Mouse (Mus musculus): ENCODE data around the gene Themis3. TPM values are rescaled to one million over a fixed set of nuclear protein-coding genes. Genes with fewer than 3 reads are reported as not detected.

Gene Themis3
- under 1 TPM in 1 of 2 experiments, not detected in 1; 0.11 TPM for total RNA-seq (2021)
- long read RNA-seq, experiment 1: 0 reads
- long read RNA-seq, experiment 2: 0 reads

DNA sequence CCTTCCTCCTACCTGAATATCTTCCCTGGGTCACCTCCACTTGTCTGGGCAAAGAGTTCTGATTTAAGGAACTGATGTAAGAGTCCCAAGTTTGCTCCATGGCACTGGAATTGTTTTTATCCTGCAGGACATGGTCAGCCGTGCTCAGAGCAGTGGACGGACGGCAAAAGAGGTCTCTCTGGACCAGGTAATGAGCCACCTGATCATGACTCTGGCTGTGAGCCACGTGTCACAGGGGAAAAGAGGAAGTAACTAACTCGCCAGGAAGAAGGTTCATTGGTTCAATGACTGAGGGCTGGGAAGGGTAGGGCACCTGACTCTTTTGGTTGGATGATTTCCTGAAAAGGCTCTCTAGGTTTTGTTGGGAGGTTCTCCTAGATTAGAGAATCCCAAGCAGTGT, at the start of gene Themis3:
Gene Themis3, minus strand, starts transcription at position 187 of the 400 bp plus-strand sequence.
- DNase-seq (ENCODE audit: low spot score in 2 of 2): no peak

DNA sequence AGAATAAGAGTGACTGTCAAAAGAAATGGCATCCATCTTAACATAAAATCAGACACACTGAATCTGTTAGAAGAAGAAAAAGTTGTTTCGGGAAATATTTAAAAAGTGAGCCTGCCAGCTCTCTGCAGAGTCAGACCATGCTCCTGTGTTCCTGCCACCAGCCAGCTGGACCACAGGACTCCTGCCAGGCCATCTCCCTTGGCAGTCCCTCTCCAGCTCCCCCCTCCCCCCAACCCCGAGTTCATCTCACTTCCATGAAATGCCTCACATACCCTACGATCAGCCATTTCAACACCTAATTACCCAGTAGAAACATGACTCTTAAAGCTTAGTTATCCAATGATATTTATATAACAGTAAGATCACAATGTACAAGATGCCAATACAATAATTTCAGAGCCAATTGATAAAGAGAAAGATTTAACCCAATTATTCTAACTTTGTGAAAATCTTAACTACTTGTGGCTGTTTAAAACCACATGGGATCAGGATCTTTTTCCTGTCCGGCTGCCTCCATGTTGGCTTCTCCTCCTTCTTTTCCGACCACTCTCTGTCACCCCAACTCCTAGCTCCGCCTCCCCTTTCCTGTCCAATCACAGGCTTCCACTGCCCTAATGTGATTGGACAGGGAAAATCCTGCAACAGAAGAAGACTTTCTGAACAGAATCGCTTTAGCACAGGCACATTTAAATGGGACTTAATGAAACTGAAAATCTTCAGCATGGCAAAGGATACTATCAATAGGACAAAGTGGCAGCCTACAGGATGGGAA, 43.7 kb upstream of the Themis3 start:
- DNase-seq (ENCODE audit: low spot score in 2 of 2): no peak

DNA sequence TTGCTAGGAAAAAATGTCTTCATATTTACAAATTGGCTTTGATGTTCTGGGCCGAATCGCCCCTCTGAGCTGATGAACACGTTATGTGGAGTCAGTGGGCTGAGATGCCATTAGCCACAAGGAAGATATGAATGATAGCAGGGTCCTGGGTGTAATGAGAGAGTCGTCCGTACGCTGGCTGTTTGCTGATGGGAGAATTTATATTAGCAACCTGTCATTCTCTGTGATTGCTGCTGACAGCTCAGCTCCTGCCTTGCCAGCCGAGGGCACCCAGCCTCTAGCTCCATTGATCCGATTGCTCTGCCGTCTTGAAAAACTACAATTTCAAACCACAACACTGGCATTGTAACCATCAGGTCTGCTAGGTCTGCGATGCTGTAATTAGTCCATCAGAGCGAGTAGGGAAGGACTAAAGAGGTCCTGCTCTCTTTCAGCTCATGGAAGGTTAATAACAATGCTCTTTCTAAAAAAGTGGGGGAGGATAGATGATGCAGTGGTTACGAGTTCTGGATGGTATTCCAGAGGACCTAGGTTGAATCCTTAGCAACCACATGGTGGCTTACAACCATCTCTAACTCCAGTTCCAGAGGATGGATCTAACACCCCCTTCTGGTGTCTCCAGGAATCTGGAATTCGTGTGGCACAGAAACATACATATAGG, 25.7 kb upstream of the Themis3 start:
- DNase-seq (ENCODE audit: low spot score in 2 of 2): no peak

DNA sequence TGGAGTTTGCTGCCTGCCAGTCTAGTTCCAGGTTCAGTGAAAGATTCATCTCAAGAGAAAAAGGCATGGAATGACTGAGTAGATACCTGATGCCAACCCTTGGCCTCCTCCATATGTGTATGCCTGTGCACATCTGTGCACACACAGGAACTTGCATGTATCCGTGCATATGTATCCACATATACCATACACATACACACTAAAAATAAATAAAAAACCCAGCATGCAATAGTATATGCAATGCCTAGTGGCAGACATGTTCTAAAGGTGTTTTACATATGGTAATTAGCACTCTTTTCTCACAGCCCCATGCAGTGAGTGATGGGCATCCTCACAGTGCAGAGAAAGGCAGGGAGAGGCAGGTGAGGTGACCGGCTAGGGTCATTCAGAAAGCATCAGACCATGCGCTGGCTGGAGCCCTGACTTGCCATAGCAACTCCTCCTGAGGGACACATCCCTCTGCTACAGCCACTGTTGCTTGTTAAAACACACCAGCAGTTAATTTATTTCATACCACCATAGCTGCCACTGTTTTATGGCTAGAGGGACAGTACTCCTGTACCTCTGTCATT, 24.9 kb upstream of the Themis3 start:
- DNase-seq (ENCODE audit: low spot score in 2 of 2): no peak

DNA sequence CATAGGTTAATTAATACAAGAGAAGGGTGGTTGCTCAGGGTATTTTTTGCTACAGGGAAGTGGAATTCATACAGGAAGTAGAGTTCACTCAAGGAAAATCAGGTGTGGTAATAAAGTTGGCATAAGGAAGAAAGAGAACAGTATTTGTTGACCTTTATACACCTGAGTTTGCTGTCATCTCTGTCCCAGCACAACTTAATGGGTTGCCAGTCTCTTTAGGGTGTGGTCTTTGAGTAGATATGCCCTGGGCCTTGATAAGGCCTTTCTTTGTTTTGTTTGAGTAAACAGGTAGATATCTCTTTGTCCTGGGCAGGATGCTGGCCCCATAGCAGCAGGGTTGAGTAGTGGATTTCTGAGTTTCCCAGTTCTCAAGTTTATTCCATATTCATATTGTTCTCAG, 15.6 kb upstream of the Themis3 start:
- DNase-seq (ENCODE audit: low spot score in 2 of 2): no peak

DNA sequence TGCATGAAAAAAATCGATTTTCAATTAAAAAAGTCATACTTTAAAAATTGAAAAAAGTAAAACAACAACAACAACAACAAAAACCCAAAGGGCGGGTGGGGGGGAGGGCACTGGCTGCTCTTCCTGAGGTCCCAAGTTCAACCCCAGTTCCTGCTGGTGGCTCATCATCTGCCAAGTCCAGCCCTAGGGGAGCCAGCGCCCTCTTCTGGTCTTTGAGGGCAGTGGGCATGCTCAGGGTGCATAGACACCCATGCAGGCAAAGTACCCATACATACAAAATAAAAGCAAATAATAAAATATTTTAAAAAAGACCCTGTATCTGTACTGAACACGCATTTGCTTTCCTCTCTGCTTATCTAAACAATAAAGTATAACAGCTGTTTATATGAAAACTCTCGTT, 10.5 kb upstream of the Themis3 start:
- no peak for DNase-seq (ENCODE audit: low spot score in 2 of 2)

DNA sequence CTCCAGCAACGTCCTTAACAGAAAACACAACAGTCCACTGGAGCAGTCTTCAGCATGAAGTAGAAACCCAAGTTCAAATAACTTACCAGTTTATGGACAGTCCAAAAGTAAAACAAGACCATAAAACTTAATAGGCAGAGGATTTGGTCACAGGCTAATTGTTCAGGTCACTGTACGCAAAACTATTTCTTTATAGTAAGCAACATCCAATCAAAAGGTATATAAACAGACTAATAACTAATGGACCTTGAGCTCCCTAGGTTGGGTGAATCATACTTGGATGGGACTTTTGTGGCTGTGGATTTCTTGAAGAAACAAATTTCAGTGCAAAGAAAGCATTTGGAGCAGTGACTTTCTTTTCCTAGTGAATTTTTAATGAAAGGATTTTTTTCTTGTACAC, 6.8 kb upstream of the Themis3 start:
- no peak for DNase-seq (ENCODE audit: low spot score in 2 of 2)

DNA sequence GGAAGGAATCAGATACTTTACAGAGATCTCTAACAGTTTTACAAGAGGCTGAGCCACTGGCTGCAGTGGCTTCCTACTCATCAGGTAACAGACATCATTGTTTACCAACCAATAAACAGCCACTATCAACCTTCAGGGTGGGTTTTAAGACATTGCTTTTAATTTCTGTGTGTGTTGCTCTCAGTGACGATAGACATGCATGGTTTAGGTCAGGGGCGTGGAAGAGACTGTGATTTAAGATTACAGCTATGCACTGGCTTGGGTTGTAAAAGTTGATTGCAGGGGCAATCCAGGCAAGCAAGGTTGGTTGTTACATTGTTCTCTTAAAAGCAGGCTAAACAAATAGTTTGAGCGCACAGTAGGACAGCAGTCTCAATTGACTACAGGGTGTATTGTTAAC, 1.4 kb upstream of the Themis3 start:
- DNase-seq (ENCODE audit: low spot score in 2 of 2): no peak

DNA sequence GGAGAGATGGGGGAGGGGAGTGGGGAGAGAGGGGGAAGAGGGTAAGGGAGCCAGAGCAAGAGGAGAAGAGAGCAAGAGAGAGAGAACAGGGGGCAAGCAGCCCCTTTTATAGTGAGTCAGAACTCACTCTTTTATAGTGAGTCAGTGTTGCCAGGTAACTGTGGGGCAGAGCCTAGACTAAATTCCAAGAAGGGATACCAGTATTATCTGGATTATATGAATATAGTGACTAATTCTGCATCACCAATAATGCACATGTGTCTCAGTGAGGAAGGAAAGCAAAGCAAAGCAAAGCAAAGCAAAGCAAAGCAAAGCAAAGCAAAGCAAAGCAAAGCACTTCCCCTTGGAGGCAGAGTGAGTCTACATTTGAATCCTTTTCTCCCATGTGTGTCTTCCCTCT, 835 bp upstream of the Themis3 start:
- DNase-seq (ENCODE audit: low spot score in 2 of 2): no peak

DNA sequence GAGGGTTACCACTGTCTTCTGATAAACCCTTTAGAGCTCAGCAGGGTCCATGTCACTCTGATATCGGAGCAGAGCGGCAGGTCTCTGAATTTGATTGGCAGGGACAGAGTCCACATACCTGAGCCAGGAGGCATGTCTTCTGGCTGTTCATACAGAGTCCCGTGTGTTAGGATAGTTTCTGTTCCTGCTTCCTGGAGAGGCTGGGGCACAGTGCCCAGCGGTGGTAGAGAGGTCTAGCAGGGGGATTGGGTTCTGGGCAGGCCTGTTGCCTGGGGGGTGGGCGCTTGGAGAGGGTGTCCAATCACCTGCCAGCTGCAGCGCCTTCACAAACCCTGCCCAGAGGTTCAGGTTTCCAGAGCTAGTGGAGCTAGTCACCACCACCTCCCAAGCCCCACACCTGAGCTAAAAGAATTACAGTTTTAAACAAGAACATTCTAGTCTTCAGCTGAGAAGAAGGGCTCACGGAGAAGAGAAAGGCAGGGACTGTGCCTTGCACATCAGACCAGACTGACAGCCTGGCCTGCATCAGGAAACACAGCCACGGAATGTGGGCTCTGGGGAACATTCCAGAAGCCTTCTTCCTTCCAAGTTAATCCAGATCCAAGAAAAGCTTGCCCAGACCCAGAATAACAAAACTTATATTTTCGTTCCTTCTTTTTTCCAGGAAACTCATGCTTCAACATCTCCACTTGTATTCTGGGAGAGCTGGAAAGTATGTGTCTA, 3.9 kb downstream of the Themis3 start:
- DNase-seq (ENCODE audit: low spot score in 2 of 2): no peak

DNA sequence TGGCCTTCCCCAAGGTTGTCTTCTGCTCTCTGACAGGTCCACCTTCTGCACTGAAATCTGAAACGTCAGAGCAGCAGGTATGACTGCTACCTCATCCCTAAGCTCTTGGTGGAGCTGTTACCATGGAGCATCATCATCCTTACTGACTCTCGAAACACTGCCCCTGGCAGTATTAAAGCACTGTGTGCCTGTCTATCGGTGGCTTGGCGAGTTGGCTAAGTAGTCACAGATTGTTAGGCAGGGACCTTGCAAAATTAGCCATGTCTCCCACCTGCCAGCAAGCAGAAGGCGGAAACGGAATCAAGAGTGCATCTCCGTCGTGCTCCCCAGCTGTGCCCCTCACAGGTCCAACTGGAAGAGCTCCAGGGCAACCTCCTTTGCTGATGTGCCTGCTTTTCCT, 4.6 kb downstream of the Themis3 start:
- DNase-seq (ENCODE audit: low spot score in 2 of 2): no peak

DNA sequence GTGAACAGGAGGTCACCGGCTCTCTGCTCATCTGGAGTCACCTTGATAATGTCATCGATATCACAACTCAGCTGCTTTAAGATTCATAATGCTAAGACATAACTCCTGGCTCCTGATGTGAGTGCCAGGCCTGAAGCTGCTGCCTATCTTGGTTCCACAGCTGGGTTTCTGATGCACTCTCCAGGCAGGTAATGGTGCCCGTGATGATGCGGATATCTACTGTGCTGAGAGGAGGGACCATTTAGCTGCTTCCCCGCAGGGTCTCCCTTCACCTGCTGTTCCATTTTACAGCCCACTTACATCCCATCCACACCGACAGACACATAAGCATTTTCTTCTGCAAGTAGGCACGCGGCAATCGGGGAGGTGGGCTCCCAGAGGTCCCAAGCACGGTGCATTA, 7.7 kb downstream of the Themis3 start:
- no peak for DNase-seq (ENCODE audit: low spot score in 2 of 2)

DNA sequence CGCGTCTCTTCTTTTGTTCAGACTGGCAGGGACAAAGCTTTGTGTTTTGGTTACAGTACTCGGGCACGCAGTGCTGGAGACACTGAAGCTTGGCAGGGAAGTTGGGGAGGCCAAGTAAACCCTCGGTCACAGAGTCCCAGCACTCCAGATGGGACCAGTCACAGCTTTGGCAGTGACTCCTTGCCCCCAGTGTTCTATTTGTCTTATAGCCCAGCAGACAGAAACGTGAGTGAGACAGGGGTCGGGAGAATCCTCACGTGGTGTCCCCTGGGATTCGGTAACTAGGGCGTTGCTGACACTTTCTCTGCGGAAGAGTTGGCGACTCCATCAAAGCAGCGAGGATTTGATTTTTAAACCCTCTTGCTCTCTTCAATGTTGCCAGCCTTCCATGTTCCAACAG, 8.3 kb downstream of the Themis3 start:
- no peak for DNase-seq (ENCODE audit: low spot score in 2 of 2)

DNA sequence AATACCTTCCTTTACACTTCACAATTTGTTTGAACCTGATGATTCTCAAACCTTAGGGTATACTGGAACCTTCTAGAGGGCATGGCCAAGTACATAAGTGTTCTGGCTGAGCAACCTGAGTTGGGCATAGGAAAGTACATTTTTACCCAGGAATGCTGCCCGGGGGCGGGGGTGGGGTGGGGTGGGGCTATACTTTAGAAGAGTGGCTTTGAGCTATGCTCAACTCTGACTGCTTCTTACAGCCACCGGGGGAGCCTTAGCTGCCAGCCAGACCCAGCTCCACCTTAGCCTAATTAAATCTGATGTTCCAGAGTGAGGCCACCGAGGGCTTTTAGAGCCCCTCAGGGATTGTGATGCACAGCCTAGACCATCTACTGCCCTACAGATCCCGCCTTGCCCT, 13.4 kb downstream of the Themis3 start:
- no peak for DNase-seq (ENCODE audit: low spot score in 2 of 2)

DNA sequence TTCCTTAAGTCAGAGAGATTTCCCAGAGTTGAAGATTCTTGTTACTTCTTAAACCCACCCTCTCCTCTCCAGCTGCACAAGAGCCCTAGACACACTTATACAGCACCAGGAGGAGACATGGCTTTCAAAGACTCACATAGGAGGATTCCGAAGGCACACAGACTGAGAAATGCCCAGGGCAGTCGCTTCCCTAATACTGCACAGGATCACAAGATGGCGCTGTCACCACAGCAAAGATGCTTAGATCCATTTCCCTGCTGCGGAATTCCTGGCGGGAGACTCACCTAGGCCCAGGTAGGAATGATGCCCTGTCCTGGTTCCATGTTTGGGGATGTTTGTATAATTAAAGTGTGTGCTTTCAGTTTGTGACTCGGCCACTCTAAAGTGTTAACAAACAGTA, 16.4 kb downstream of the Themis3 start:
- DNase-seq (ENCODE audit: low spot score in 2 of 2): no peak

DNA sequence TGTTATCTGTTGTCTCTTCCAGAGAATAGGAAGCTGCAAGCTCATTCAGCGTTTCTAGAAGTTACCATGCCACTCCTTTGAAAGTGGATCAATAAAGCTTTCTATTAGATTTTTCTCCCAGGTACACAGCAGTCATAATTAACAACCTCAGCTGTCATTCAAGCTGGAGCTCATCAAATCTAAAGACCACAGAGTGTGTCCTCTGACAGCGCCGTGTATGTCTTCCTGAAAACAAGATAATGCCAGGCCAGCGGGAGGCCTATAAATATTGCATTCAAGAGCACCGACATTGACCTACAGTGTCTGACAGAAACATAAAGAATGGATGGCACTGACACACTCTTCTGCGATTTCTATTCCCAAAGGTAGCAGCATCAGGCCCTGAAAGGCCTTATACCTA, 16.9 kb downstream of the Themis3 start:
- no peak for DNase-seq (ENCODE audit: low spot score in 2 of 2)

DNA sequence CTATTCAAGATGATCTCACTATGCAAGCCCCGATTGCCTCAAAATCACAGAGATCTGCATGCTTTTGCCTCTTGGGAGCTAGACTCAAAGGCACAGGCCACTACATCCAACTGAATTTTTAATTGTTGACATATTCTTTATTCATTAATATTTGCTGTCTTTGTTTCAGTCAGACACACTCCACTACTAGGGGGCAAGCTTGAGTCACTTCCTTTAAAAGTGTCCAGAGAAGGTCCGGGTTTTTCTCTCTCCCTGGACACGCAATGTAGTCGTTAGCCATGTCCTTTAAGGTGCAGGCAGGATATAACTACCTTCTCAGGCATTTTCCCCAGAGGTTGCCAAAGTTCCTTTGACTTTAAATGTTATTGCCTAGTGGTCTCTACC, 21.8 kb downstream of the Themis3 start:
- no peak for DNase-seq (ENCODE audit: low spot score in 2 of 2)

DNA sequence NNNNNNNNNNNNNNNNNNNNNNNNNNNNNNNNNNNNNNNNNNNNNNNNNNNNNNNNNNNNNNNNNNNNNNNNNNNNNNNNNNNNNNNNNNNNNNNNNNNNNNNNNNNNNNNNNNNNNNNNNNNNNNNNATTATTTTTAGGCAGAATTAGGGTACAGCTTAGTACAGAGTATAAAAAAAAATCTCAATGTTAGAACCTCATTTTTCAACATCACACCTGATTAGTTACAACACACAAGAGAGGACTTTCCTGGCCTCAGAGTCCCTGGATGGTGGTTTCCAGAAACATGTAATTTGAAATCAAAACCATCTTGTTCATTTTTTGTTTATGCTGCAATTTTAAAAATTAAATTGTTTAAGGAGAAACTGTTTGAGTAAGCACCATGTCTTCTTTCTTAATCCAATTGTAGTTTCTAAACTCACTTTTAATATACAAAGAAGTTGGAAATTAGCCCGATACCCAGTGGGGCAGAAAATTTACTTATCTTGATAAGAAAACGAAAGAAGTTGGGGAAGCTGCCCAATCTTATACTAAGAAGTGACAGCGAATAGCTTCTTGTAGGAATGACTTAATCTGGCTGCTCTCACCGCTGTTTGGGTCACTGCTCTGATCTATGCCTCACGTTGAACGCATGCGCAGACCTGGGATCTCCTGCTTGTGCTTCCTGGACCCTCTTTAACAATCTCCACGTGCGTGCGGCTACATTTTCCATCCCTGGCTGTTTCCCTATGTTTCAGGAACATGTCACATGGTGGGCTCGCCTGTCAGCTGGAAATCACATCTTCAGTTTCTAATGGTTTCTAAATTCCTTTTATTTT, 22.4 kb downstream of the Themis3 start:
- no peak for DNase-seq (ENCODE audit: low spot score in 2 of 2)

DNA sequence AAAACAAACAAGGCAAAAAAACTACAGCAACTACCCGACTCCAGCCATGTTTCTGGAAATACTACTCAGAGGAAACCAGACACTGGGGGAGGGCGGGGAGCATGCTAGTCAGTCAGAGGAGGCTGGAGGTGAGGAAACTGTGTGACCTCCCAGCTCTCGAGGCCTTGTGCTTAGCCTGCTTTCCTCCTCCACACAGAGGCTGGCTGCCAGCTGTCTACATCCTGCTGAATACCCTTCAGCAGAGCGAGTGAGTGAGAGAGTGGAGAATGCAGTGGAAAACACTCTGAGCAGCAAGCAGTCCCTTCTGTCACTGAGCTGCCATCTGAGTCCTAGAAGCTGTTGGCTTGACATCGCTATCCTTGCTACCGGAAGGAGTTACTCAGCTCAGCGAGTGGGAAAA, 30.2 kb downstream of the Themis3 start:
- DNase-seq (ENCODE audit: low spot score in 2 of 2): no peak

DNA sequence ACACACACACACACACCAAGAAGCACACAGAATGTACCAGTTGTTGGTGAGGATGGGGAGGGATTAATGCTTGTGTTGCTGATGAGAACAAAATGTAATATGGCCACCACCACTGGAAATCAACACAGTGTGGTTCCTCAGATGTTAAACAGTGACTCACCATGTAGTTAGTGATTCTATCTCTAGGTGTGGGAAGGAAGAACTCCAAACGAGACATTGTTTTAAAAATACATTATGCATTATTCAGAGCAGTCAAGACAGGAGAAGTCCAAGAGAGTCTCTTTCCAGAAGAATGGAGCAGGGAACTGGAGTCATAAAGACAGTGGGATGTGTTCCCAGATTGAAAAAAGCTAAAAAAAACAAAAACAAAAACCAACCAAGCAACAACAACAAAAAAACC, 30.9 kb downstream of the Themis3 start:
- no peak for DNase-seq (ENCODE audit: low spot score in 2 of 2)

DNA sequence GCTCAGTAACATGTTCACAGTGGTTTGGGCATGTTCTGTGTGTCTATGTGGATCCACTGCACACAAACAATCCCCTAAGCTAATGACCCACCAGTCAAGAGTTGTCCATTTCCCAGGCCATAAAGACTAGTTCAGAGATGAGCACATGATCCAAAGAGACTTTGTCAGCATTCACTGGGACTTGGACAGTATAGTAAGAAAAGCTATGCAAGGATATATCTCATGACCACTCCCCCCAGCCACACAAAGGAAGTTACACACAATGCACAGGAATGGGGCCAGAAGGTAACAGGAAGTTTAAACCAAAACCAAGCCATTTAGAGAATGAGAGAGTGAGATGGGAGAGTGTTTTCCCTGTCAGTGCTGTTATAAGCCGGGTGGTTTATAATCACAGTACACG, 33.0 kb downstream of the Themis3 start:
- DNase-seq (ENCODE audit: low spot score in 2 of 2): no peak
